Mouse (Mus musculus) embryonic facial prominence, embryonic 11.5 days (tissue): ENCODE measurements around the gene Hist1h1d. TPM values are rescaled to one million over a fixed set of nuclear protein-coding genes. Genes with fewer than 3 reads are reported as not detected.
A peak's percentile ranks its signal among the peaks of the same experiment; 100 is the strongest.
"Not testable (repeated sequence)": the region's sequence is repeated elsewhere in the genome, so short reads cannot be mapped to it uniquely, and the experiment has no call there.

Source experiments
- ATAC-seq: fragments of 200-750 bp; cut with Nextera tagmentation; replicated peaks from 2 replicates; pipeline ENCODE4 v1.8.0; 2017; ENCODE audit warnings: low read depth; ENCODE audit not compliant: insufficient number of reproducible peaks, low FRiP score, low TSS enrichment
- DNase-seq: peaks from one replicate; pipeline ENCODE4 v3.0.0-alpha.2; 2015; ENCODE audit warnings: low spot score
- H3K27ac ChIP-seq: fragments of 300-500 bp; sonication (generic); replicated peaks from 2 replicates; pipeline ENCODE4 v1.5.1; 2014; ENCODE audit warnings: mild to moderate bottlenecking, low read depth, low read length, control low read depth
- H3K27me3 ChIP-seq: fragments of 300-500 bp; sonication (generic); 2 replicates; pipeline ENCODE4 v1.6.1; 2014; ENCODE audit warnings: mild to moderate bottlenecking, low read length, moderate library complexity, mixed read lengths; ENCODE audit not compliant: control insufficient read depth, insufficient read depth
- H3K36me3 ChIP-seq: fragments of 300-500 bp; sonication (generic); replicated peaks from 2 replicates; pipeline ENCODE4 v1.6.1; 2014; ENCODE audit warnings: low read depth, mild to moderate bottlenecking, low read length, moderate library complexity, mixed read lengths; ENCODE audit not compliant: control insufficient read depth, insufficient read depth
- H3K4me1 ChIP-seq: fragments of 300-500 bp; sonication (generic); 2 replicates; pipeline ENCODE4 v1.6.1; 2014; ENCODE audit warnings: low read length, mixed read lengths; ENCODE audit not compliant: control insufficient read depth, insufficient read depth
- H3K4me2 ChIP-seq: fragments of 300-500 bp; sonication (generic); 2 replicates; pipeline ENCODE4 v1.6.1; 2014; ENCODE audit warnings: low read depth, mild to moderate bottlenecking, control low read depth, low read length, moderate library complexity
- H3K4me3 ChIP-seq: fragments of 300-500 bp; sonication (generic); 2 replicates; pipeline ENCODE4 v1.5.1; 2014; ENCODE audit warnings: low read depth, low read length, control low read depth
- H3K9ac ChIP-seq: fragments of 300-500 bp; sonication (generic); replicated peaks from 2 replicates; pipeline ENCODE4 v1.6.1; 2014; ENCODE audit warnings: mild to moderate bottlenecking, control low read depth, low read length
- H3K9me3 ChIP-seq: fragments of 300-500 bp; sonication (generic); replicated peaks from 2 replicates; pipeline ENCODE4 v1.6.1; 2016; ENCODE audit warnings: mild to moderate bottlenecking, low read length, inconsistent platforms, mixed read lengths; ENCODE audit not compliant: control insufficient read depth
- WGBS: fragments of 180-500 bp; shearing (Covaris S2); extraction: QIAGEN DNeasy Blood & Tissue Kit; methylation state at CpG from one replicate; pipeline ENCODE4 v1.1.7; 2014; 5-methylcytosine and 5-hydroxymethylcytosine counted together
- polyA plus RNA-seq: library from polyadenylated mRNA; unstranded; fragments of >200 nt; fragmentation: Nextera tagmentation; extraction: Ambion mirVana; gene quantifications from 2 replicates; pipeline ENCODE4 v1.2.1, GENCODE M21; 2014

Gene Hist1h1d
- polyA plus RNA-seq, 1 experiment from 2014 or later, result 0.53 TPM

DNA sequence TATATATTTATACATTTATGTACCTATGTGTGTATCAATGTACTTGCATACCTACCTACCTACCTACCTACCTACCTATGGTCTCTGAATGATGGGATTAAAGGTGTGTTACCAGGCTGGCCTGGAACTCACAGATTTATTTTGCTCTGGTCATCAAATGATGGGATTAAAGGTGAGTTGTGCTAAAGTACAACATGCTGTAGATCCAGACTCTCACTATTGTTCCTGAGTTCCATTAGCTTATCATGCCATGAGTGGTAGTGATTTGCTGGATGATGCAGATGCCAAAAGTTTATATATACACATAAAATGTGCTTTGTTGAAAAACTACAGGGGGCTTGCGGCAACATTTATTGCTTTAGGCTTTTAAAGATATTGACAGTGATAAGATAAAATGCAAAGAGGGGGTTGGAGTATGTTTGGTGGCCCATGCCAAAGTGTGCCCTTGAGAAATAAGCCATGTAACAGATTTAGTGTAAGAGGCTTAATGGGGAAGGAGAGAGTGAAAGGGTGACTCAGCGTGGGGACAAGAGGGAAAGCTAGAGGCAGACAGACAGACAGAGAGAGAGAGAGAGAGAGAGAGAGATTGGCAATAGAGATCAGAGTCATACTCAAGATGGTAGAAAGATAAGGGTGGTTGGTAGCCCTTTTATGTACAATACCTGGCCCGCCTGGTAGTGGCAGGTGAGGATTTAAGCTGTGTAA lies 15.9 kb upstream of the Hist1h1d start:
- Histone ChIP-seq H3K4me3 (peak overlapping the region; percentile 56), H3K4me1 (no peaks in the 10 kb centered on the region), H3K4me2 (peak overlapping the region; percentile 17), H3K27me3 (no peaks in the 10 kb centered on the region), H3K27ac (no peak overlapping the region), H3K9me3 (no peaks in the 10 kb centered on the region), H3K9ac (peak overlapping the region; percentile 7; the same call in 1 of the 2 replicates), H3K36me3 (no peaks in the 10 kb centered on the region)
- DNase-seq (no peak), ATAC-seq (no peak)
- 86% methylated on average over 3 of the region's 3 CpGs for WGBS

DNA sequence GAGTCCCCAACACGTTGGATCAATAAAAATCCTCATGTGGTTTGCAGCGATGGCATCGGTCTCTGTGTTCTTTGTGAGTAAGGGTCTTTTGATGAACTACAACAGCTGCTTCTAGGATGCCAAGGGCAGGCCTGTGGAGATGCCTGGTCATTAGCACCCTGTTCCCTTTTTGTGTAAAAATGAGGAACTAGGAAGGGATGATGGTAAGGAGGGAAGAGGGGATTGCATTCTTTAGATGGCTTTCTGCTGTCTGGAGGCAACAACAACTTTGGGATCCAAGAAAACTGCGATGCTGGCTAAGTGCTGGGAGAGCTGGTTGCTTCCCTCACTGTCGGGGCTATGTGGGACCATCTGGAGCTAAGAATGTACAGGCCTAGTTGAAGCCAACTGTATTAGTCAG lies 14.8 kb upstream of the Hist1h1d start:
- 73% methylated on average over 5 of the region's 5 CpGs for WGBS
- DNase-seq (no peak), ATAC-seq (no peak)
- Histone ChIP-seq H3K27me3 (no peaks in the 10 kb centered on the region), H3K4me1 (no peaks in the 10 kb centered on the region), H3K9me3 (no peaks in the 10 kb centered on the region), H3K9ac (no peak overlapping the region), H3K36me3 (no peaks in the 10 kb centered on the region), H3K27ac (no peak overlapping the region), H3K4me3 (no peak overlapping the region), H3K4me2 (no peak overlapping the region)

DNA sequence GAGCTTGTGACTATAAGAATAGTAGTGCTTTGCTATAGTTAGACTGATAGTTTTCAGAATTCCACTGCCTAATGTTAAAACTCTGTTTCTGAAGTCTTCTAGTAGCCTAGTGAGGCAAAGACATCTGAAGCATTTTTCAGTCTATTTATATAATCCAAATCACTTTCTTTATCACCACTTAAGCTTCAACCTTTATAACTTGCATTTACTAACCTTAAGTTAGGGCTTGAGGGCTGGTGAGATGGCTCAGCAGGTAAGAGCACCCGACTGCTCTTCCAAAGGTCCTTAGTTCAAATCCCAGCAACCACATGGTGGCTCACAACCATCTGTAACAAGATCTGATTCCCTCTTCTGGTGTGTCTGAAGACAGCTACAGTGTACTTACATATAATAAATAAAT lies 13.2 kb upstream of the Hist1h1d start:
- not testable (repeated sequence) for DNase-seq, ATAC-seq

DNA sequence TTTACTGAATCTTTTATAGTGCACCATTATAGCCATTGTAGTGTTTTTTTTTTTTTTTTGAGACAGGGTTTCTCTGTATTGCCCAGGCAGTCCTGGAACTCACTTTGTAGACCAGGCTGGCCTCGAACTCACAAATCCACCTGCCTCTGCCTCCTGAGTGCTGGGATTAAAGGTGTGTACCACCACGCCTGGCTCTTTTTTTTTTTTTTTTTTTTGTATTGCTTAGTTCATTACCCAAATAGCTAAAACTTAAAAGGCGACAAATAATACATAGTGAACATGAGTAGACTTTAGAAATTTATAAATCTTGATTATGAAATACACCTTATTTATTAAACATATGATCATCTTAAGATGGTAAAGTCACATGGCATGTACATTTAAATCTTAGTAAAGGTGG lies 11.6 kb upstream of the Hist1h1d start:
- Histone ChIP-seq H3K27me3 (no peaks in the 10 kb centered on the region), H3K9me3 (no peaks in the 10 kb centered on the region), H3K27ac (no peak overlapping the region), H3K9ac (no peak overlapping the region), H3K4me3 (no peak overlapping the region), H3K4me1 (no peaks in the 10 kb centered on the region), H3K36me3 (no peaks in the 10 kb centered on the region), H3K4me2 (no peak overlapping the region)
- DNase-seq (no peak), ATAC-seq (no peak)
- 84% methylated on average over 3 of the region's 3 CpGs for WGBS

More for the DNA sequence above, 13.2 kb upstream of the Hist1h1d start:
- not testable (repeated sequence) for H3K27me3 ChIP-seq, H3K4me2 ChIP-seq, H3K9me3 ChIP-seq, H3K27ac ChIP-seq, H3K36me3 ChIP-seq, H3K9ac ChIP-seq, H3K4me3 ChIP-seq, H3K4me1 ChIP-seq
- 75% methylated on average over 1 of the region's 1 CpGs for WGBS

DNA sequence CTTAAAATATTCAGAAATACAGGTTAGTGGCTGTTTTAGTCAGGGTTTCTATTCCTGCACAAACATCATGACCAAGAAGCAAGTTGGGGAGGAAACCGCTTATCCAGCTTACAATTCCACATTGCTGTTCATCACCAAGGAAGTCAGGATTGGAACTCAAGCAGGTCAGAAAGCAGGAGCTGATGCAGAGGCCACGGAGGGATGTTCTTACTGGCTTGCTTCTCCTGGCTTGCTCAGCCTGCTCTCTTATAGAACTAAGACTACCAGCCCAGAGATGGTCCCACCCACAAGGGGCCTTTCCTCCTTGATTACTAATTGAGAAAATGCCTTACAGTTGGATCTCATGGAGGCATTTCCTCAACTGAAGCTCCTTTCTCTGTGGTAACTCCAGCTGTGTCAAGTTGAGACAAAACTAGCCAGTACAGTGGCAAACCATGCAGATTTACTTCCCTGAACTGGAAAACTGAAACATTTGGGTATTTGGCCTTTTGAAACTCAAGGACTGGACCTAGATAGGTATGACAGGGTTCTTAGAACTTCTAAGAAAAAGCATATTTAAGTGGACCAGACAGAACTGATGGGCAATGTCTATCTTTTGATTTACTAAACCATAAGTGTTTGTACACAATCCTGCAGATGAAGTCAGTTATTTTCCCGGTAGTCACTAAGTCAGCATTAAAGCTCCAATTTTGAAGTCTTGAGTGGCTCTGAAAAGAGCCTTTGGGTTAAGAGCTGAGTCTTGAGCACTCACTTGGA lies 10.7 kb upstream of the Hist1h1d start:
- H3K4me3 ChIP-seq, result peak overlapping the region; percentile 45
- H3K4me1 ChIP-seq, H3K9me3 ChIP-seq, H3K36me3 ChIP-seq, ATAC-seq, H3K27me3 ChIP-seq: not testable (repeated sequence)
- peak overlapping the region; percentile 65 for H3K9ac ChIP-seq
- peak overlapping the region; percentile 83 for H3K27ac ChIP-seq
- peak; percentile 42 for DNase-seq
- WGBS, result 7% methylated on average over 3 of the region's 3 CpGs
- H3K4me2 ChIP-seq, result peak overlapping the region; percentile 59

DNA sequence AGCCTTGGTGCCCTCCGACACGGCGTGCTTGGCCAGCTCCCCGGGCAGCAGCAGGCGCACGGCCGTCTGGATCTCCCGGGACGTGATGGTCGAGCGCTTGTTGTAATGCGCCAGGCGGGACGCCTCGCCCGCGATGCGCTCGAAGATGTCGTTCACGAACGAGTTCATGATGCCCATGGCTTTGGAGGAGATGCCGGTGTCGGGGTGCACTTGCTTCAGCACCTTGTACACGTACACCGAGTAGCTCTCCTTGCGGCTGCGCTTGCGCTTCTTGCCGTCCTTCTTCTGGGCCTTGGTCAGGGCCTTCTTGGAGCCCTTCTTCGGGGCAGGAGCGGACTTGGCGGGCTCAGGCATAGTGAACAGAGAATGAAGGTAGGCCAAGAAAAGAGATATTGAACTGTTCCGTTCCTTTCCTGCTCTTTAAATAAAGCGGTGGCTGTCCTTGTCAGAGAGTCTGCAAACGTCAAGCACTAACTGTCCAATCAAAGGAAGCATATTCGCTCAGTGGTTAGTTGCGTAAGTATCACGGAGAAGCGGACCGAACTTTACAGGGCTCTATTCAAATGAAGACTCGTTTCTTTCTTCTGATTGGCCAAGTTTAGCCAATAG lies 10.0 kb upstream of the Hist1h1d start, which contains the start of gene Hist1h2bh:
TSS of gene Hist1h2bh (minus strand) at position 394 of the 609 bp plus-strand sequence.
- 1% methylated on average over 30 of the region's 42 CpGs for WGBS
- DNase-seq, result peak; percentile 94
- peak; percentile 95 for ATAC-seq

DNA sequence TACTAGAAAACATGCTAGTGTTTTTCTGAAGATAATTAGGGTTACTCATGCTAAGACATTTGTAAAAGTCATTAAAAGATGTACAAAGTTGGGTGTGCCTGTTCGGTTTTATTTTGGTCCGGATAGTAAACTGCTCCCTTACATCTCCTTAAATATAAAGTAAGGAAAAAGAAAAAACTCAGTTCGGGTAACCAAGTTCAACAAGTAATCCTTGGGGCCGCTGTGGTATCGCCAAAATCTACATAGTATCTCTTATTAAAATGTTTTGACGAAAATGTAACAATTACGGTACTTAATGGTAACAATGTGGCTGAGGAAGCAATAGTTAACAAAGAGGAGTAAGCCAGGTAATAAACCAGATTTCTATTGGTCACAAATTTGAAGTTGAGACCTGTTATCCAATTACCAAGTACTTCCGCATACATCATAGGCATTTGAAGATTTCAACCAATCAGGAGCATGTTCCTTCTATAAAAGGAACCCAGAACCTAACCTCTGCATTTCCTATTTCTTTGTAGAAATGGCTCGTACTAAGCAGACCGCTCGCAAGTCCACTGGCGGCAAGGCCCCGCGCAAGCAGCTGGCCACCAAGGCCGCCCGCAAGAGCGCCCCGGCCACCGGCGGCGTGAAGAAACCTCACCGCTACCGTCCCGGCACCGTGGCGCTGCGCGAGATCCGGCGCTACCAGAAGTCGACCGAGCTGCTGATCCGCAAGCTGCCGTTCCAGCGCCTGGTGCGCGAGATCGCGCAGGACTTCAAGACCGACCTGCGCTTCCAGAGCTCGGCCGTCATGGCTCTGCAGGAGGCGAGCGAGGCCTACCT lies 8.9 kb upstream of the Hist1h1d start, which contains the start of gene Hist1h3f:
TSS of gene Hist1h3f (plus strand) at position 88 of the 822 bp plus-strand sequence.
- Histone ChIP-seq H3K9me3 (no peaks in the 10 kb centered on the region), H3K9ac (peak within 1 kb of the TSS; percentile 65), H3K27me3 (no peaks in the 10 kb centered on the region), H3K36me3 (no peaks in the 10 kb centered on the region), H3K4me3 (peak within 1 kb of the TSS; percentile 45), H3K27ac (peak within 1 kb of the TSS; percentile 83), H3K4me2 (peak within 1 kb of the TSS; percentile 70), H3K4me1 (no peaks in the 10 kb centered on the region)
- DNase-seq (peak; percentile 97), ATAC-seq (peak; percentile 86)
- under 1% methylated on average over 21 of the region's 45 CpGs for WGBS

More for the DNA sequence above, 10.0 kb upstream of the Hist1h1d start, which contains the start of gene Hist1h2bh:
- H3K4me2 ChIP-seq, result peak within 1 kb of the TSS; percentile 70
- H3K36me3 ChIP-seq, H3K4me1 ChIP-seq, H3K27me3 ChIP-seq, H3K9me3 ChIP-seq: not testable (repeated sequence)
- peak within 1 kb of the TSS; percentile 83 for H3K27ac ChIP-seq
- H3K4me3 ChIP-seq, result peak within 1 kb of the TSS; percentile 45
- peak within 1 kb of the TSS; percentile 65 for H3K9ac ChIP-seq
